Mouse (Mus musculus): ENCODE data around the gene Cfap97.

DNA sequence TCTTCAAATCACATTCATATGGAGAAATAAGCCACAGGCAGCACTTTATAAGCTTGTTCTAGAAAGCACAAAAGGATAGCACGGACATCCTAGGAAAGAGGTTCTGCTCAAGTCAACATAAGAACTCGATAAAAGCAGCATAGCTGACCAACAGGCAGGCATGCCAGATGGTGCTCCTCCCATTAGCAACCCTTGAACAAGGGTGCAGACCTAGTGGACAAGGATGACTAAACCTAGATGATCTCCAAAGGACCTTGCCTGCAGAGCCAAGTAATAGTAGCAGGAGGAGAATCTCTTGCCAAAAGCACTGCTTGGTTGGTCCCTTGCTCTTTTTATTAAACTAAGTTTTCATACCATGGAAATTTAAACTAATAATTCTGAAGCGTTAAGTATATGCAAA is 32.4 kb upstream of the Cfap97 start:
- TF ChIP-seq CTCF (IDR thresholded peaks at IDR 0.05; ENCODE audit: low read depth, low read length) (no peak), POLR2A (IDR thresholded peaks at IDR 0.05; ENCODE audit: extremely low read depth, insufficient read depth, low read length) (no peak)

All from liver, adult 2 months (tissue).